Mouse (Mus musculus) gonadal fat pad, adult 2 months (tissue): Measurements from ENCODE around the gene Ddhd1. TPM values are rescaled to one million over a fixed set of nuclear protein-coding genes. Genes with fewer than 3 reads are reported as not detected.

ENCODE experiments used
- DNase-seq: peaks from one replicate; pipeline ENCODE4 v3.0.0-alpha.2; 2012; ENCODE audit warnings: low read depth
- polyA plus RNA-seq: library from polyadenylated mRNA; depleted of rRNA; stranded (reverse); fragments of >200 nt; gene quantifications from 2 replicates; pipeline ENCODE4 v1.2.3, GENCODE M21; 2012

Gene Ddhd1
- polyA plus RNA-seq, 1 experiment = 14.9 TPM

- no peak for DNase-seq
These were observed 13.2 kb downstream of the Ddhd1 start for GRCm38 (mm10) chr14:45644786-45645185.

GRCm38 (mm10) chr14:45644202-45644601 lies 13.7 kb downstream of the Ddhd1 start:
- no peak for DNase-seq

DNA sequence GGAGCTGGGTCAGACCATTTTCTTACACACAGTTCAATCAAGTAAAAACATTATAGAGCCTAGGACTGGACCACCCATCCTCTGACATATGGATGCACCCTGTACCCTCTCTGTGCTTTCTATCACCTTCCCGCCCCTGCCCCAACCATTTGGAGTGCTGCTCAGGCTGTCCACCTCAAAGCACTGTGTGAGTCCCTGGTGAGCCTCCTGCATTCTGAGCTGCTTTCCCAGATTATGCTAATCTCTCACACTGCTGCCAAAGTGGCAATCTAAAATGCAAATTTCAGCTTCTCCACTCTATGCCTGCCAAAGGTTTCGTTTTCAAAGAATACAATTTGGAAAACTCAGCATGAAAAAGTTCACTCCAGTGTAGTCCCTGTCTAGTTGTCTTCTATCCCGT lies 14.5 kb downstream of the Ddhd1 start:
- DNase-seq = no peak

DNA sequence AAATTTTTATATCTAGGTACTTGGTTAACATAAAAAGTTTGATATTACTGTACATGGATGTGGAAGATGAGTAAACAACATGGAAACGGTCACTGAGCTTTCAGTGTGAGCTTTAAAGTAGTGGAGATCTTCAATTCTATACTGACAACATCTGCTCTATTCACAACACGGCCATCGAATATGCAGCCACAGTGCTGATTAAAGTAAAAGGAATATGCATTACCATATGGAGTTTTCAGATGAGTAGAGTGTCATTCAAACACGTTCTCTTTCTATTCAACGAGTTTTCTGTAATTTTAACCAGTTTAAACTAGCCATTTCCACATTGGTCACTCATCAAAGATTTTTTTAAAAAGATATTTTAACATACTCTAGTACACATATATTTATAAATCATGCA lies 15.1 kb downstream of the Ddhd1 start:
- no peak for DNase-seq

GRCm38 (mm10) chr14:45642217-45642616 lies 15.7 kb downstream of the Ddhd1 start:
- no peak for DNase-seq

- DNase-seq = no peak
These were observed 19.2 kb downstream of the Ddhd1 start for GRCm38 (mm10) chr14:45638717-45639116.

- no peak for DNase-seq
These were observed 22.4 kb downstream of the Ddhd1 start for GRCm38 (mm10) chr14:45635496-45635895.

- no peak for DNase-seq
These were observed 25.0 kb downstream of the Ddhd1 start for GRCm38 (mm10) chr14:45632756-45633537.

DNA sequence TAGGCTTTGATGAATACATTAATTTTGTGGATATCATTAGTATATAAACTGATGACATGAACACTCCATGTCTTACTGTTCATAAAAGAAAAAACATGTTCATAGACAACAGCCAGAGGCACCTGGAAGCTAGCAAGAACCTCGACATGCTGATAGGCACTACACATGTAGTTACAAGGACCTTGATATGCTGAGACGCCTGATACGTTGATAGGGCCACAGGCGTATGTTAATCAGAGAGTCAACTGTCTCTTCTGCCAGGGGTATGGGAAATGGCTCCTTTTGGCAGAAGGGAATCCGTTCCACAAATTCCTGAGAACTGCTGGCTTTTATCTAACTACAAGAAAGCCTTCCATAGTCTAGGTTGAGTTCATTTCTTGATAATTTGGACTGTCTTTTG lies 27.4 kb downstream of the Ddhd1 start:
- no peak for DNase-seq

DNA sequence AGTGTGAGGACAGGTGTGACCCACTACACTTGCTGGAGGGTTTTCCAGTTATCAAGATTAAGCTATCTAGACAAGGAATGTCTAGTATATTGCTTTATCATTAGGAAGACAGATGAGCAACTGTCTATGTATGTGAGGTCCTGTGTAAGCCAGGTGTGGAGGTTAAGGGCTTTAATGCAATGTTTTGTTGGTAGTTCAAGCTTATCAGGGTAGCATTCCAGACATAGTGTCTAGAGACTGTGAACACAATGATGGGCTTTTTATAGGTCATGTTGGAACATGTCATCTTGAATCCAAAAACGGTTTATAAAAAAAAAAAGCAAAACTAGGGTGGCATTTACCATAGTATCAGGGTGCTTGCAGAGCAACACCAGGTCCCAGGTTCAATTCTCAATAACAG lies 28.0 kb downstream of the Ddhd1 start:
- DNase-seq = no peak

GRCm38 (mm10) chr14:45618351-45618750 lies 39.6 kb downstream of the Ddhd1 start:
- DNase-seq = no peak

DNA sequence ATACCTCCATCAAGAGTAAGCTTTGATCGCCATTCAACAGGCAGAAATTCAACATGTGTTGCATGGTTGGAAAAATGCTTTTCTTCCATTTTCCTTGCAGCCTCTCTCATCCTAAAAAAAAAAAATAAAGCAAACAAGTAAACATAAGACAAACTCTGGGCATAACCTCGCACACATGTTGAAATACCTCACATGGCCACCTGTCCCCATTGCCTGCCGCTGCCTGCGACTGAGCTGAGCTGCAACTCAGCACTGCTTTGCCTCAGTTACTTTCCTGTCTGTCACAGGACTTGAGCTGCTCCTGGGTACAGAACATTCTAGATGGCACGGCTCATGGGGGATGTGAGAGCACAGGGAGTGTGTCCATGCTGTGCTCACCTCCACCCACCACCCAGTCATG lies 41.4 kb downstream of the Ddhd1 start:
- DNase-seq = no peak

GRCm38 (mm10) chr14:45615776-45616175 lies 42.2 kb downstream of the Ddhd1 start:
- DNase-seq = no peak

DNA sequence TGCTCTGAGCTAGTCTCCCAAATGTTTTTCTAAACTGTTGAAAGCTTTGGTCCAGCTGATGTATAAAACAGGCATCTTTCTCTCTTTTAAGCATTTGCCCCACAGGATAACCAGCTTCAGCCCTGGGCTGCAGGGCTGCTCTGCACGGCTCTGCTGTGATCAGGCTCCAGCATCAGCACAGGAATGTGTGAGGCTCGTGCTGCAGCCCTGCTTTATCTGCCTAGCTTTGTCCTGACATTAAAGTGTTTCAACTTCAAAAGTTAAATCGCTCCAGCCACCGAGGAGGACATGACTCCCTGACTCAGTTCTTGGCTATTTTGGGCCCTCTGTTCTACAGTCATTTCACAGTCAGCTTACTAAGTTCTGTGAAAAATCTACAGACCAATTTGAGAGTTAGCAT lies 43.1 kb downstream of the Ddhd1 start:
- DNase-seq = no peak

- DNase-seq = no peak
These were observed 43.5 kb downstream of the Ddhd1 start for GRCm38 (mm10) chr14:45614406-45614805.

GRCm38 (mm10) chr14:45611654-45612053 lies 46.3 kb downstream of the Ddhd1 start:
- DNase-seq = no peak

GRCm38 (mm10) chr14:45602002-45602401 lies 55.9 kb downstream of the Ddhd1 start:
- DNase-seq = no peak

- no peak for DNase-seq
These were observed 57.4 kb downstream of the Ddhd1 start for GRCm38 (mm10) chr14:45600587-45600986.

- DNase-seq = no peak
These were observed 60.1 kb downstream of the Ddhd1 start for GRCm38 (mm10) chr14:45597855-45598254.

GRCm38 (mm10) chr14:45593261-45593660 lies 64.7 kb downstream of the Ddhd1 start:
- no peak for DNase-seq

DNA sequence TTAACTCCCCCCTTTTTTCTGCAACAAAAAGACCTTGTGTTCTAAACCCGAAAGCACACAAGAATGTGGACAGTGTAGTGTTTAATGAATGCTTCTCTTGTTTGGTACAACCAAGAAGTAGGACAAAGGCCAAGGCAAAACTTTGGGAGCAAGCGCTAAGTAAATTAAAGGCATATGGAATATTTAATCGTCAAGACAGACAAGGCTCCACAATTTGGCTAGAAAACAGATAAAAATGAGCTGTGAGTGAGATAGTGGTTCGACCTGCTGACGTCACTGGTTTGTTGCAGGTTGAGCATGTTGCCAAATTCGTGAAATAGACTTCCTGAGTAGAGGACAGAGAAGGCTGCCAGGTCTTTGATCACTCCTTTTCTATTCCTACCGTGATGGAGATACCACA lies 69.5 kb downstream of the Ddhd1 start:
- no peak for DNase-seq

DNA sequence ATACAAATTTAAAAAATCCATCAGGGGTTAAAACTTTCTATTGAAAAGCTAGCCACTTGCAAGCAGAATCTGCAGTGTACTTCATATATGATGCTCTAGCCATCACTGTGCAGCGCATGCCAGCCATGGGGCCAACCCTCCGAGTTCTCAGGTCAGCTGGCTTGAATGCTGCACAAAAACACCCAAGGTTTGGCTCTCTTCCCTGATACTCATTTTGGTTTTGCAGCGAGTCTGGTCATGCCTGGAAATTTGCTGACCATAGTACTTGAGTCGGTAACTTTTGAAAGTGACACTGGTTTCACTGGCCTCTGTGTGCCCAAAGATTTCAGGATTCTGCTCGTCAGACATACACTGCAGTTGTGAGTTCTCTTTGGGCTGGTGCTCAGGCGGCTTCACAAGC lies 70.4 kb downstream of the Ddhd1 start:
- no peak for DNase-seq

DNA sequence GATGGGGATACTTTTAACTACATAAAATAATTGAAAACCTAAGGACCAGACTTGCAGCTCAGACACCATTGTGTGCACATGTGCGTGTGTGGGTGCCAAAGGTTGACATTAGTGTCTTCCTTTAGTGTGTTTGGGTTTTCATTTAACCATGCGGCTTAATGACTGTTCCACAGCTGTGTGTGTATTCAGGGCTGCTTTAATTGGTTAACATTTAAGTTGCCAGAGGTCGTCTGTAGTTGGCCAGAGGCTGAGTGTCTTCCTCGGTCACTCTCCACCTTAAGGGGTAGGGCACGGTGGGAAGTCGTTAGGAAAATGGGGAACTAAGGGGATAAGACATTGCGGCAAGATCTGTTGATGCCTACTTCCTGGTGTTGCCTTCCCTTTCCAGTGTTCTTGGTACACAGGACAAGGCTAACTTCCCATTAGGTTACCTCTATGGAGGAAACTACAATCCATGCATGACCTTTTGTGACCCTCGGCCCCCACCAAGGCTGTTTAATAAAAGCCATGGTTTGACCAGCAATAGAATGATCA lies 74.4 kb downstream of the Ddhd1 start:
- DNase-seq = no peak
